Mouse (Mus musculus): ENCODE data around the gene Arhgap18.
"Not testable (repeated sequence)": the region's sequence is repeated elsewhere in the genome, so short reads cannot be mapped to it uniquely, and the experiment has no call there.

Arhgap18 gene

GRCm38 (mm10) chr10:26911176-26911575 is 158.0 kb downstream of the Arhgap18 start:
- DNase-seq (ENCODE audit: low spot score) = no peak

GRCm38 (mm10) chr10:26912112-26912797 is 159.0 kb downstream of the Arhgap18 start:
- no peak for DNase-seq (ENCODE audit: low spot score)

- no peak for DNase-seq (ENCODE audit: low spot score)
These were observed 159.6 kb downstream of the Arhgap18 start for GRCm38 (mm10) chr10:26912807-26913206.

GRCm38 (mm10) chr10:26919307-26919977 is 166.2 kb downstream of the Arhgap18 start:
- DNase-seq (ENCODE audit: low spot score) = peak; percentile 53

- DNase-seq (ENCODE audit: low spot score) = no peak
These were observed 167.3 kb downstream of the Arhgap18 start for GRCm38 (mm10) chr10:26920383-26920979.

GRCm38 (mm10) chr10:26936056-26936455 is 182.8 kb downstream of the Arhgap18 start:
- DNase-seq (ENCODE audit: low spot score) = not testable (repeated sequence)

GRCm38 (mm10) chr10:26938464-26938863 is 185.2 kb downstream of the Arhgap18 start:
- DNase-seq (ENCODE audit: low spot score) = not testable (repeated sequence)

GRCm38 (mm10) chr10:26939549-26939948 is 186.3 kb downstream of the Arhgap18 start:
- DNase-seq (ENCODE audit: low spot score) = no peak

- DNase-seq (ENCODE audit: low spot score) = no peak
These were observed 195.1 kb downstream of the Arhgap18 start for GRCm38 (mm10) chr10:26948331-26948730.

- no peak for DNase-seq (ENCODE audit: low spot score)
These were observed 196.4 kb downstream of the Arhgap18 start for GRCm38 (mm10) chr10:26949667-26950066.

GRCm38 (mm10) chr10:26950448-26950847 is 197.2 kb downstream of the Arhgap18 start:
- no peak for DNase-seq (ENCODE audit: low spot score)

- DNase-seq (ENCODE audit: low spot score) = no peak
These were observed 205.3 kb downstream of the Arhgap18 start for GRCm38 (mm10) chr10:26958513-26958912.

Data from layer of hippocampus, adult 11-12 months (tissue).